Mouse (Mus musculus): ENCODE measurements at regions not wholly inside any gene's neighbourhood (a gene's known extent, or its start where the extent isn't known, plus 50 kb on each side); places are given as distances from the start of the nearest gene placed in this dataset.
"Not testable (repeated sequence)": the region's sequence is repeated elsewhere in the genome, so short reads cannot be mapped to it uniquely, and the experiment has no call there.

DNA sequence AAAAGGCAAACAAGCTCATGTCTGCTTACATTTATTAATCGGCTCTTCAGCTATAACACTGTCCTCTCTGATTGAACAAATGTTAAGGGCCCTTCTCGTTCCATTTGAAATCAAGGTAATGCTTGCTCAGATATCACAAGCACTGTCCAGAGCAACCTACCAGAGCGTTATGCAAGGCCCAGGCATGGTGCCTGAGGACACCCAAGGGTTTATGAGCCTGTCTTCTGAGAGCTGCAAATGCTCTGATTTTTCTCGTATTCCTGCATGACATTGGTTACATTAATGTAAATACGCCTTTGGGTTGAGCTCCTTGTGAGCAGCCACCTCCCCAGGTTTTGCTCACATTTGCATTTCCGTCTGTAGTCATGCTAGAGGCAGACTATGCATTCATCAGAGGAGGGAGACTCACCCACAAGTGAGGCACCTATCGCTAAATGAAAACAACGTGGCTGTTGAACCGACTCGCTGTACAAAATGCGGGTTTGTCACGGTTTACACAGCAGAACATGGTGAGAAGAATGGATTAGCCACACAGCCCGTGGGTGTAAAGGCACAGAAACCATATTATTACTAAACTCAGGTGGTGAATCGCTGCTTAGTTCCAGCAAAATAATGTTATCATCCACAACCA, 152.7 kb upstream of the Ipo5 start:
- no peak for DNase-seq

DNA sequence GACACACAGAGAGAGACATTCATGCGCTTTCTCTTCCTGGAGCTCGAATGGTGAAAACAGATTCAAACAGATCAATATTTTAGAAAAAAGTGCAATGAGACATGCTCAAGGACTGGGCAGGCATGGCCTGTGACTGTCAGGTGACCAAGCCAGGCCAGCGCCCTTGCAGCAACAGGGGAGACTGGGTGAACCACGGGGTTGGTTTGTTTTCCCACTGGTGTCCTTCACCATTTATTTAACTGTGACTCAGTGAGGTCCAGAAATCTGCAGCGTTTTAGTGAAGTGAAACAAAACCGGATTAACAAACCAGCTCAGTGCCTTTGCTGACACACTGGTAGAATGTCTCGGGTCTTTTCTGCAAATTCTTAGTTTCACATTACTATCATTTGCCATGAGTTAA, 148.9 kb upstream of the Ipo5 start:
- no peak for DNase-seq

DNA sequence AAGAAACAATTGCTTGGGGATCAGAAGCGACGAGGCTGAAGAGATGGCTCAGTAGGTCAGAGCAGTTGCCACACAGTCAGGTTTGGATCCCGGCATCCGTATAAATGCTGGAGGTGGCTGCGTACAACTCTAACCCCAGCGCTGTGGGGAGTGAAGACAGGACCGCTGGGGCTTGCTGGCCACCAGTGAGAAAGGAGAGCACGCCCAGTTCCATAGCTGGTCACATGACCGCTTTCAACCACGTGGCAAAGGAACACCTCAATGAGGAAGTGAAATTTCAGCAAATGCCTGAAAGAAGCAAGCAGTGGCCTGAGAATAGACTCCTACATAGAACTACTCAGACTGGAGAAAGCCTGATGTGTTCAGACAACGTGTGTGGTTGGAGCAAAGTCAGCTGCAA, 148.3 kb upstream of the Ipo5 start:
- DNase-seq: peak; percentile 22

DNA sequence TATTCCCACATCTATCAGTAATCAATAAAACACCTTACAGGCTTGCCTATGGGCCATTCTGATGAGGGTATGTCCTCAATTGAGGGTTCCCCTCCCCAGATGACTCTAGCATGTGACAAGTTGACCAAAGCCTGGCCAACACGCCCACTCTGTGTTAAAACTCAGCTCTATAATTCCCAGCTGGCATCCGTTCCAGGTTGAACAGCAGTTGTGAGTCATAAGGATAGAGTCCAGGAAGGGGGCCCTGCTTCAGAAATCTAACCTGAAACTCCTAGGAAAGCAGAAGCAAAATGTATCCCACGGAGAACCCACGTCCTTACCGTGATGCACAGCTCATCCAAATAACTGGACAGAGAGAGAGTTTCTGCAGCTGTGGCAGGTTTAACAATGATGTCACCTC, 147.2 kb upstream of the Ipo5 start:
- DNase-seq: no peak

DNA sequence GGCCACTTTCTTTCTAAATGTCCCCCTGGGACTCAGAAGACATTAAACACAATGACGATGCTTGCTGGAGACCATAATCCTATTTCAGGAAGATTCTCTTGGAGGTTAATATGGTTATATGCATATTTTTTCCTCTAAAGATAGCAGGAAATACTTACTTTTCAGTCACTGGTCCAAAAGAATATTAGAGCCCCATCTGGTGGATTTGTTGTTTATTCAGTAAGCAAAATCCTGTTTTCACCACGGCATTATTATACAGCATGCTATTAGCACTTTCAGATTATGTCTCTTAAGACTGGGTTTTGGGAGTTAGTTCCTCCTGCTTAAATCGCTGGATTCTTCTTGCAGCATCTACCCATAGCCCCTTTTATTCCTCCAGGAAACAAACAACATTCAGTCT, 146.6 kb upstream of the Ipo5 start:
- no peak for DNase-seq

DNA sequence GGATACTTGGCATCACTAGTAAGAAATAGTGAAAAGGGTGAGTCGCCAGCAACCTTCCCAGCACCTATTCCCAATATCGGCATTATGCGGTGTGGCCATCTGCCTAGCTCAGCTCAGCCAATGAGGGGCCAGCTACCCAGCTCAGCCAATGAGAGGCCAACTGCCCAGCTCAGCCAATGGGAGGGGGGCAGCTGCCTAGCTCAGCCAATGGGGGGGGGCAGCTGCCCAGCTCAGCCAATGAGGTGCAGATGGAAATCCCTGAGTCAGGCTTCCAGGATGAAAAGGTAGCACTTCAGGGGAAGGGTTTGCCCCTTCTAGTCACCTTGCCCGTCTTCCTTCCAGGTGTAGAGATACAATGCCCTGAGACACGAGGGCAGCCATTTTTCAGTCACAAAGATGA, 144.6 kb upstream of the Ipo5 start:
- no peak for DNase-seq

DNA sequence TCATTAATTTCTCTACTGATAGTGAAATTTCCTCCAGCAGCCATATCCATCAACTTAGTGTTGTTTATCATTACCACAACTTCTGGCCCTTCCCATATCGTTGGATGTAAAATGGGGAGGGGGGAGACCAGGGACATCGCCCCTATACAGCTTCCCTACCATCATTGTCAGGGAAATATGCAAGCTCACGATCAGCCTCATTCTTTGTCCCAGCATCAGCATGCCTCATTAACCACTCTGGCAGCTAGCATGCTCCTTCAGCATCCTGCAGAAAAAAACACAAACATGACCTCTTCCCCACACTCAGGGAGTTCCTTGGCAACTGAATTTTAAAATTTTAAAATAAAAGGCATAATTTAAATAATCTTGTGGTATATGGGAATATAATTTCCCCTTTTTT, 140.4 kb upstream of the Ipo5 start:
- no peak for DNase-seq

DNA sequence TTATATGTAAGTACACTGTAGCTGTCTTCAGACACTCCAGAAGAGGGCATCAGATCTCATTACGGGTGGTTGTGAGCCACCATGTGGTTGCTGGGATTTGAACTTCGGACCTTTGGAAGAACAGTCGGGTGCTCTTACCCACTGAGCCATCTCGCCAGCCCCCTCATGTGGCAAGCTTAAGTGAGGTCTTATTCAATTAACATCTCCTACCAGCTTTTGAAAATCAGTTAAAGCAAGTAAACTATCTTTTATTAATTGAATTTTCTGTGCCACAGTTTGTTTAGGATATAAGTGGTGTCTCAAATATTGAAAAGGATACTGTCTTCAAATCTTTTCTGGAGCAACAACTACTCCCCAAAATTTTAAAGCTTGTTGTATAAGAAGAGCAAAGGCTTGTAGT, 138.0 kb upstream of the Ipo5 start:
- not testable (repeated sequence) for DNase-seq

DNA sequence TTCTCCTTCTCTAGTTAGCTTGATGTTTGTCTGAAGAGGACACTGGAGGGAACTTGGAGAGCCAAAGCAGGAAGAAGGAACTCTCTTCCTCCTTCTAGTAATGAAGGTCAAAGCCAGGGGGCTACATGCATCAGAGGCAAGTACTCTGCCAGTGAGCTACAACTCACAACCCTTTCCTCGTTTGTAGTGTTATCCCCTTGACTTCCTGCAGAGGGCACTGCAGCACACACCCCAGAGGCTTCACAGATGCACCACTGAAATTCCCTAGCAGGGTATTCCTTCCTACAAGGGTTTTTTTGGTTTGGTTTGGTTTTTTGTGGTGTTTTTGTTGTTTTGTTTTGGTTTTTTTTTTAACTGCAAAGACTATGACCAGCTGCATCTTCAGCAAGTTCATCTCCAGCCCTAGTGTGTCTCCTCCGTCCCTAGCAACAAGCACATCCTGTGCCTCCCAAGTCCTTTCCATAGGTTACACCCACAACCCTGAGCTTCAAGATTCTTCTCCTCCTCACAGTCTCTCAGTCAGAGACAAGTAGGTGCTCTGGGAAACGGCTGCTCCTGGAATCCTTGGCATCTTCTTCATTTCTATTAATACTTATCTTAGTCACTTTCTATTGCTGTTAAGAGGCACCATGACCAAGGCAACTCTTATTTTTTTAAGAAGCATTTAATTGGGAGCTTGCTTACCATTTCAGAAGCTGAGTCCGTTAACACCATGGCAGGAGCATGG, 119.0 kb upstream of the Ipo5 start:
- no peak for DNase-seq

DNA sequence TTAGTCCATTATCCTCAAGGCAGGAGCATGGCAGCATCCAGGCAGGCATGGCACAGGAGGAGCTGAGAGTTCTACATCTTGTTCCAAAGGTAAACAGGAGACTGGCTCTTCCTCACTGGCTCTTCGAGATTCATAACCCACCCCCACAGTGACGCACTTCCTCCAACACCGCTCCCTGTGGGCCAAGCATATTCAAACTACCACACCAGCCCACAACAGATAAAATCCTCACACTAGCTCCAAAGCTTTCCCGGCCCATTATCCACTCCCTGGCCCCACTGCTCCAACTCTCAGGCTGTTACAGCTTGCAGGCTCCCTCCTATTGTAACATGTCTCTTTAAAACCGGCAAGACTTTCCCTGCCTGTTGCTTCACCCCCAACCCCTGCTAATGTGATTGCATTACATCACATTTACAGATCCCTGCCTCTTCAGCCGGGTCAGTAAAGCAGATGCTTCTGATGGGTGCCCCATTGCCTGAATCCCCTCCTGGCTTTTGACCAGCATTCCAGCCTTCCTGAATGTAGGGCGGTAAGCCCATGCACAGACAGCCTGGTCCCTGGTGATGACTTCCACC, 113.0 kb upstream of the Ipo5 start:
- DNase-seq: no peak

DNA sequence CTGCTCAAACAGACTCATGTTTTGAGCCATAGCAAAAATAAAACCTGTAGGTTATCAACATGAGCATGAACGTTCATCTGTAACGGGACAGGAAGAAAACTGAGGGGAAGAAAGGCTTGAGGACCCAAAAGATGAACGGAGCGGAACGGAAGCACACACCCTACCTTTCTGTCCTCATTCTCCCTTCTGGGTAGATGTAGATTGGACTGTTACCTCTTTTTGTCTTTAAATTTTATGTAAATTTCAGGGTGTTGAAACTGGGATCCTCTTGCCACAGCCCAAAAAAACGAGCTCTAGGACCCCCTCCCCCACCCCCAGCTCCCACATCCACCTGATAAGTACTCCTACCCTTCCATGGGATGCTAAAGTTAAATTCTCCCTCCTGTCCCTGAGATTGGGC, 107.8 kb upstream of the Ipo5 start:
- DNase-seq: no peak

DNA sequence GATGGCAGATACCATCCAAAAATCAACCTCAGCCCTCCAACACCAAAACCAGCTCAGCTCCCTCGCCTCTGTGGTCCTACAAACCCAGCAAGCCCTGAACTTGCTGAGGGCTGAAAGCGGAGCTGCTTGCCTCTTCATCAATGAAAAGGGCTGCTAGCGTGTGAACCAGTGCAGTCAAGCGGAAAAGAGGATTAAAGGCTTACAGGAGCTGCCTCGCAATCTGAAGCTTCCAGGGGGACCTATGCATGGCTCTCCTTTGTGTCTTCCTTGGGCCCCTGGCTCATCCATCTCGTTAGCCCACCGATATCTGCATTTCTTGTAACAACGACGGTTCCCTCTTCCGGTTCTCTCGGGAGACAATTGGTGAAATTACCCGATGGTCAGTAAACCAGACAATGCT, 107.3 kb upstream of the Ipo5 start:
- no peak for DNase-seq

DNA sequence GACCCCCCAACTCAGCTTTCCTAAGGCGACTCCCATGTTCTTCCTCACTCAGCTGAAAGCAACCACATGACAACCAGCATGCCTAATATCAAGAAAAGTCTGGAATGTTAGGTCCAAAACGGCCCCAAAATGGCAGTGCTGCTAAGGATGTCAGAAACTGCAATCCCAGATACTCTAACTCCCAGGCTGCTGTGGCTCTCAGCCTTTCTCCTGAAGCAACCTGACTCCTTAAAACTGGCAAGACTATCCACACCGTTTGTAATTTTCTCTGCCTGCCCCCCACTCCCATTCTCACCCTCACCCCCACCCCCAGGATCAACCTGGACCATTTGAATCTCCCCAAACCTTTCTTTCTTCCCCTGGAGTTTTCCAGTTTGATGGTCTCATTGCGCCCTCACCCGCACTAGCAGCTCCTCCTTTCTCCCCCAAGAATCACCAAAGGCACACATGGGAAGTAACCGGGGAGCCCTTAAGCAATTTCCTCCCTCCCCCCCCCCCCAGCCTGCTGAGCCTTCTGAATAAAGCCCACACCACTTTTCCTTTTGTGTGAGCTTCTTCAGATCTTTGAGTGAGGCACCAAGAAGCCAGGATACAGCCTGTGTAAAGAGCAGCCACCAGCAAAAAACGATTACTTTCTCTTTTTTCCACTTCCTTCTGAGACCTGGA, 106.7 kb upstream of the Ipo5 start:
- DNase-seq: no peak

DNA sequence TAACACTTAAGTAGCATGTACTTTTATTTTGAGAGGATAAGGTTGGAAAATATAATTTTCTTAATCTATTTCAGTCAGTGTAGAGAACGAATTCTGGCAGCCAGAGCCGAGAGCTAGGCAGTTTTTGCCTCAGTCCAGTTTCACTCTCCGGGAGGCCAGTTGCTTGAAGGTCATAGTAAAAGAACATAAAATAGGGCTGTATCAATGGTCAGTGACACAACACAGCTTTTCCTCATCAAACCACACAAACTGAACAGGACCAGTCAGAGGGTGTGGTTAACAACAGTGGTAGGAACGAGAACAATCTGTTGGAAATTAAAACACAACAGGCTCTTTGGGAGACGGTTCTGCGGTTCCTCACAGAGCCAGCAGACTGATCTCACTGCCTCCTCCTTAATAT, 105.9 kb upstream of the Ipo5 start:
- peak; percentile 32 for DNase-seq

DNA sequence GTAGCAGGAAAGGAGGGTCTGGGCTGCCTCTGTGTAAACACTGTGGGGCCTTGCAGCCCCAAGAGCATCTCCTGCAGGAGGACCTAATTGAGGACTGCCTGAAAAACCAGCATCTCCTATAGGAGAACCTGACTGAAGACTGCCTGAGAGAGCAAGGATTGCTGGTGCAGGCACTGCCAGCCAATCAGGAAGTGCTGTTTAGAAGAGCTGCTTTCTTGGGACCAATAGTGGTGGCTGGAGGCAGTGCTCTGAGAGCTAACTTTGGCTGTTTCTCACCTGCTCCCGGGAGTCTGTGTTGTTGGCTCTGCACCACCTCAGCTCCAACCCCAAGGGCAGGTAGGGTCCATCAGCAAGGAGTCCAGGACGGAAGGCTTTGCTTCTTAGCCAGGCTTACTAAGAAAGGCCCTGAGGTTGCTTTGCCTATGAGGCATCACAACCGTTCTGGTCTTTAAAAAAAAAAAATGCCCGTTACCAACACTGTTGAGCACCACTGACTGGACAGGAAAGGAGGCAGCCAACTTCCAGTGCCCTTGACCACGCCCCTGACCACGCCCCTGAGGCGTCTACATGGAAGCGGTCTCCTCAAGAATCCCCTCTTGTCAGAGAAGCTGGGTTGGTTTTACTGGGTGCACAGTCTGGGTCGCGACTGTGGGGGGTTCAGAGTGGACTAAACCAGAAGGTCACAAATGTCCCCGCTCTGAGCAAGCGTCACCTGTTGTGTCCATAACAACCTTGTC, 105.0 kb upstream of the Ipo5 start:
- peak; percentile 31 for DNase-seq

DNA sequence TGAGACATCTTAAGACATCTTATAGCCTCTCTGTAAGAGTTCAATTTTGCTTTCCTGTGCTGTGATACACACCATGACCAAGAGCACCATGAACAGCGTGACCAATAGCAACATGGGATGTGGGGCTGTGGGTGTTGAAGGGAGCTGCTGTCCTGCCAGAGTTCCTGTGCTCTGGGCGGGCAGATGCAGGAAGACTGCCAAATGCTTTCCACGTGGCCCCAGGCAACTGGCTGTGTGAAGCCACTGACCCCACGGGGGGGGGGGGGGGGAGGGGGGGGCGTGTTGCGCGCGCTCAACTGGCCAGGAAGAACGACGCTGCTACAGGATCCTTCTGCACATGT, 104.5 kb upstream of the Ipo5 start:
- peak; percentile 30 for DNase-seq

DNA sequence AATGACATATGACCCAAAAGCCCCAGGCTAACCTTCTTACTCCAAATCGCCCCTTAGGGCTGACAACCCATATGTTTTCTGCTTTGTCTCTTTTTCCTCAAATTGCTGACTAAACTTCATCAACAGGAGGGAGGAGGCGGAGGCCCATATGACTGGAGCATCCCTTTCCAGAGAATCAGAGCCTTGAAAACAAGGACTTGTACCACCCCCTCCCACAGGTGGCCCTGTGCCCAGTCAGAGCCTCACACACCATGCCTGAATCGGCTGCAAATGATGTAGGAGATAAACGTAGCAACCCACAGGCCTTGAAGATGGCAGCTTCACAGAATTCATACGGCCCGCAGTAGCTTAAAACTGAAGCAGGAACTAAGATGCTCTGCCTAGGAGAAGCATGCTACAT, 101.7 kb upstream of the Ipo5 start:
- DNase-seq: no peak

DNA sequence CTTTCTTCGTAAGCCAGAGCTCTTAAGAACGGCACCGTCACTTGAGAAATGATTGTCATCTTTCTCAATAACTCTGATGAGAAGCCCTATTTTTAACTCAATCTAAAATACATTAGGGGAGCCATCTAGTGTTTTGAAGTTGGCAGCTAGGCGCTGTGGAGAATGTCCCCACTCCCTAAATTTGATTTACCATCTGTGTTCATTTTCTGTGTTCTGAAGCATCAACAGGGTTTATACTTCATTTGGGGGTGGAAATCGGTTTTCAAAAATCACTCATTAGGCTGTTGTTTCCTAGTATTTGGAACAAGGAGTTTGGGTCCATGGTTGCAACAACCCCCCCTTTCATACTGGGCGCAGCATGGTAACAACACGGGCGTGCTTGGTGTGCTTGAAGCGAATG, 97.1 kb upstream of the Ipo5 start:
- no peak for DNase-seq

DNA sequence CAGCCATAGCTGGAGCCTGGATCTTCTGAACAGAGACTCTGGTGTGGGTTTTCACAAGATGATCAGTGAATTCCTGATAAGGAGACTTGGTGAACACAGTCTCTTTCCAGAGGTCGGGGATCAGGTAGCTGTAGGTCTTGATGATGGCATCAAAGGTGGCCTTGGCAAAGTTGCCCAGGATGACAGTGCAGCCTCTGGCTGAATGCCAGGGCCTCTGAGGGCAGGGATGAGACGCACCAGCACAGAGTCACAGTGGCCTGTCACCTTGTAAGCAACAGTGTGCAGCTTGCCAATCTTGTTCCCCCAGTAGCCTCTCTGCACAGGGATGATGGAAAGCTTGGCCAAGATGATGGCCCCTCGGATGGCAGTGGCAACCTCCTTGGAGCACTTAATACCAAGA, 95.9 kb upstream of the Ipo5 start:
- DNase-seq: not testable (repeated sequence)

DNA sequence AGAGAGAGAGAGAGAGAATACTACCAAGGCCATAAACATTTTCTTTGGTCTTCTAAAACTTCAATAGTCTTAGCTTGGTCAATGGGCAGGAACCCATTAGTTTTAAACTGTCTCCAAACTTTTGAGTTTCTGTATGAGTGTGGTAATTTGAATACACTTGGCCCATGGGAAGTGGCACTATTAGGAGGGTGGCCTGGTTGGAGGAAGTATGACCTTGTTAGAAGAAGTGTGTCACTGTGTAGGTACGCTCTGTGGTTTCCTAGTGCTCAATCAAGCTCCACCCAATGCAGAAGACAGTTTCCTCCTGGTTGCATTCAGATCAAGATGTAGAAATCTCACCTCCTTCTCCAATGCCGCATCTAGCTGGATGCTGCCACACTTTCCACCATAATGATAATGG, 94.5 kb upstream of the Ipo5 start:
- no peak for DNase-seq

DNA sequence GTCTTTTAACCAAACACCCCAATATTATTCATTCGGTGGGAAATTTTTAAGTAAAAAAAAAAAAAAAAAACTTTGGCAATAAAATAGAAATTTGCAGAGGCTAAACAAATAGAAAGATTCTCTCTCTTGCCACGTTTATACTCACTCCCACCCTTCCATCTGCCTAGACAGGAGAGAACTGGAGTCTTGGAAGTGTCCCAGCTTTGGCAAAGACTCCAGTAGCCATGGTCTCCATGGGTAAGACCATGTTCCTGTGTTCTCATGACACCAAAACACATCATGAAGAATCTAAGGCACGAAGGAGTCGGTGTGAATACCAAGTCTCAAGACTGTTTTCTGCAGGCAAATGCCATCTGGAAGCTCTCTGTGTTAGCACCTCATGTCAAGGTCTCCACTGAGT, 84.8 kb upstream of the Ipo5 start:
- DNase-seq: no peak

DNA sequence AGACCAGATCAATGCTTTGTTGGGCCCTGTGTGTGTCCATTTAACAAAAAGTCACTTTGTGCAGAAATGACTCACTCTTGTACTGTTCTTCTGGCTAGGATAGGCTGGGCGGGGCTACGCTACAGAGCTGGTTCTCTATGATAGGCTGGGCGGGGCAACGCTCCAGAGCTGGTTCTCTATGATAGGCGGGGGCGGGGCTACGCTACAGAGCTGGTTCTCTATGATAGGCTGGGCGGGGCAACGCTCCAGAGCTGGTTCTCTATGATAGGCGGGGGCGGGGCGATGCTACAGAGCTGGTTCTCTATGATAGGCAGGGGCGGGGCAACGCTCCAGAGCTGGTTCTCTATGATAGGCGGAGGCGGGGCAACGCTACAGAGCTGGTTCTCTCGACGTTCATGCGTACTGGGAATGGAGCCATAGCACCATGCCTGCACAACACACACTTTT, 80.6 kb upstream of the Ipo5 start:
- DNase-seq: not testable (repeated sequence)

DNA sequence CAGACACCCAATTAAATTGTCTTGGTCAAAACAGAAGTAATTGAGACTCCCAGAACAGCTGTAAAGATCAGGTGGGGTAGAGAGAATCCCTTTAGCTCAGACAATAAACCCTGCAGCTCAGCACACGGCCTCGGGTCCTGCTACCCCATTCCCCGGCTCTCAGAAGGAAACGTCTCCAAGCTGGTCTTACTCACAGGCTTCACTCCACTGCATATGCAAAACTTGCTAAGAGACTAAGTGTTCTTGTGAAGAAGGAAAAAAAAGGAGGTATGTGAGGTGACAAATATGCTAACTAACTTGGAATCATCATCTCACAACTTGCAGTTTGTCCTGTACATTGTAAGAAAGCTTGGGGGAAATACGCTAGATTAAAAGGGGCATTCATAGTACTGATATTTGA, 79.6 kb upstream of the Ipo5 start:
- no peak for DNase-seq

Data from lung, postnatal 14 days (tissue).